ENCODE assay signal across 8 mouse cellular contexts in genomic region chr6:67266664-67267407, GRCm38 (mm10). TPM values are rescaled to one million over a fixed set of nuclear protein-coding genes. Genes with fewer than 3 reads are reported as not detected.
A peak's percentile ranks its signal among the peaks of the same experiment; 100 is the strongest.
DNase-seq lines count a peak whose midpoint lies in the region; ATAC-seq lines count a peak whose summit lies in the region.

No protein-coding gene starts in this region.

- H3K27me3 ChIP-seq in intestine, embryonic 14.5 days (replicated peaks; ENCODE audit: control insufficient read depth, insufficient read depth, low read length): no peaks in the 10 kb centered on the region

- H3K36me3 ChIP-seq in intestine, embryonic 14.5 days (ENCODE audit: control insufficient read depth, insufficient read depth, low read length): peaks cover 6% of the 10 kb centered on the region

- intact Hi-C loops in left cerebral cortex, postnatal 14 days (cut with DNase I): loop anchor here (5.0 kb wide), 2 partner anchors 100 to 230 kb away; partner anchors contain the start of gene Gadd45a

- no peaks in the 10 kb centered on the region for H3K9me3 ChIP-seq in intestine, embryonic 14.5 days (ENCODE audit: control insufficient read depth, low read length)

- H3K4me1 ChIP-seq in intestine, embryonic 14.5 days (replicated peaks; ENCODE audit: control insufficient read depth, insufficient read depth, low read length): peaks cover 4% of the 10 kb centered on the region; the same call in 1 of the 2 replicates

- H3K27ac ChIP-seq in intestine, embryonic 14.5 days (ENCODE audit: low read depth): peak overlapping the region; percentile 85

- peak overlapping the region; percentile 100 for H3K9ac ChIP-seq in intestine, embryonic 14.5 days (ENCODE audit: low read length)

- under 1% methylated on average over 66 of the region's 68 CpGs for WGBS in intestine, embryonic 14.5 days

- peak; percentile 100 for ATAC-seq in intestine, embryonic 14.5 days (replicated peaks; ENCODE audit: low FRiP score, low TSS enrichment, low read depth)

- DNase-seq in adrenal gland, adult 18-20 months (ENCODE audit: low spot score in 2 of 2): peak; percentile 85 to 88
- peak; percentile 98 for DNase-seq in embryo, embryonic 11 days
- peak; percentile 97 for DNase-seq in gastrocnemius, postnatal 25 days
- DNase-seq in intestine, embryonic 14.5 days (ENCODE audit: low spot score): peak; percentile 92
- peak; percentile 96 to 97 for DNase-seq in left cerebral cortex, postnatal 14 days (ENCODE audit: low spot score in 2 of 2)
- DNase-seq in mesoderm, embryonic 11.5 days (ENCODE audit: low read depth, low spot score): peak; percentile 97
- peak; percentile 98 to 99 for DNase-seq in right cerebral cortex, postnatal 36 days (ENCODE audit: low spot score in 2 of 2)
- peak; percentile 97 for DNase-seq in yolk sac, embryonic 10.5 days (ENCODE audit: low spot score)

- peak overlapping the region; percentile 71 for H3K4me2 ChIP-seq in intestine, embryonic 14.5 days (ENCODE audit: low read length)

- H3K4me3 ChIP-seq in intestine, embryonic 14.5 days (ENCODE audit: low read depth, low read length): peak overlapping the region; percentile 85

RNA-seq across cellular contexts. Expression of gene Serbp1, which starts 28.9 kb away (rescaled TPM):
- total RNA-seq in adrenal gland, adult 18-20 months (2021): 100 to 1,000 TPM; 263 to 321 TPM
- total RNA-seq in gastrocnemius, postnatal 25 days (2021): 100 to 1,000 TPM; 265 to 268 TPM
- polyA plus RNA-seq in intestine, embryonic 14.5 days (2014; fragmentation: Nextera tagmentation; extraction: Ambion mirVana): 459 and 472 TPM in 2 replicates
- total RNA-seq in left cerebral cortex, postnatal 14 days (2021): 100 to 1,000 TPM; 209 to 215 TPM

Comparison
In these comparisons a context has a peak if more than half of its experiments do, and no peak if none do; other contexts are left out.
1. Peak in every context shown above with its lines: DNase-seq, ATAC-seq, H3K4me3 ChIP-seq and H3K27ac ChIP-seq.